Mouse (Mus musculus) cortical plate, adult 2 months (tissue): ENCODE measurements around the gene Snrnp35. TPM values are rescaled to one million over a fixed set of nuclear protein-coding genes. Genes with fewer than 3 reads are reported as not detected.
A peak's percentile ranks its signal among the peaks of the same experiment; 100 is the strongest.
"Not testable (repeated sequence)": the region's sequence is repeated elsewhere in the genome, so short reads cannot be mapped to it uniquely, and the experiment has no call there.

Experiments
- H3K27ac ChIP-seq: fragments of 200-500 bp; 2 replicates; pipeline ENCODE4 v1.5.1; 2012; ENCODE audit warnings: low read length, control low read depth, inconsistent platforms; ENCODE audit not compliant: insufficient read depth
- H3K4me1 ChIP-seq: fragments of 200-500 bp; 2 replicates; pipeline ENCODE4 v1.6.1; 2011; ENCODE audit warnings: low read length; ENCODE audit not compliant: control insufficient read depth, insufficient read depth
- H3K4me3 ChIP-seq: fragments of 200-500 bp; 2 replicates; pipeline ENCODE4 v1.5.1; 2011; ENCODE audit warnings: mild to moderate bottlenecking, low read length, control low read depth; ENCODE audit not compliant: insufficient read depth
- CTCF ChIP-seq: fragments of 200-500 bp; IDR thresholded peaks from 2 replicates; pipeline ENCODE4 v1.5.1; 2011; ENCODE audit warnings: mild to moderate bottlenecking, control low read depth, low read length; ENCODE audit not compliant: insufficient read depth; ENCODE audit errors: extremely low read depth
- POLR2A ChIP-seq: fragments of 200-500 bp; IDR thresholded peaks from 2 replicates; pipeline ENCODE4 v1.6.1; 2011; ENCODE audit warnings: mild to moderate bottlenecking, low read length, control low read depth; ENCODE audit not compliant: insufficient read depth; ENCODE audit errors: extremely low read depth
- polyA plus RNA-seq: library from polyadenylated mRNA; depleted of rRNA; stranded (reverse); fragments of >200 nt; gene quantifications from 2 replicates; pipeline ENCODE4 v1.2.3, GENCODE M21; 2012

Snrnp35 gene
- polyA plus RNA-seq, 1 experiment, result 11.5 TPM

DNA sequence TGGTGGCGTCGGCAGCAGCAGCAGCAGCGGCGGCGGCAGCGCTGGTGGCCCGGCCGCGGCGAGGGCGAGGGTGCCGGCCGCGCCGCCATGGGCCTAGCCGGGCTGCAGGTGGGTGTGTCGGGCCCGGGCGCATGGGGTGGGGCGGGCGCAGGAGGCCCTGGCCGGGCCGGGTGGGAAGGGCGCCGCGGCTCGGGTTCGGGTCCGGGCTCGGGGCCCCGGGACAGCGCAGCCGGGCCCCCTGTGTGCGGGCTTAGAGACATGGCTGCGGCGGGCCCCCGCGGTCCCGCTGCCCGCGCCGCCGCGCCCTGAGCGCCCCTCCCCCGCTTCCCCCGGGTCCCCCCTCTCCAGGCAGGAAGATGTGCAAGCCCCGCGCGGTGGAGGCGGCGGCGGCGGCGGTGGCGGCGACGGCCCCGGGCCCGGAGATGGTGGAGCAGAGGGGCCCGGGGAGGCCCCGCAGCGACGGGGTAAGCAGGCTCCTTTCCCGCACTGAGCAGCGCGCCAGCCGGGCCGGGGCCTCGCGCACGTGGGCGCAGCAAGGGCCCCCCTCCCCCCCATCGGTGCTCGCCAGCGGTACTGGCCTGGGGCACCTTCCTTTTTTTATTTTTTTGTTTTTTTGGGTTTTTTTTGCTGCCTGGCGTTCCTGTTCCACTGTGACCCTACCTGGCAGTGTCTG, 37.2 kb upstream of the Snrnp35 start:
- H3K27ac ChIP-seq, result 0 out of 2 replicates have a peak overlapping the region, but pooled peaks have one; percentile 25
- H3K4me3 ChIP-seq, result peak overlapping the region; percentile 51
- peaks cover 8% of the 10 kb centered on the region; the same call in 1 of the 2 replicates for H3K4me1 ChIP-seq
- TF ChIP-seq CTCF (no peak), POLR2A (no peak)

- Histone ChIP-seq H3K4me1 (peaks cover 9% of the 10 kb centered on the region; the same call in 1 of the 2 replicates), H3K27ac (0 out of 2 replicates have a peak overlapping the region, but pooled peaks have one; percentile 25), H3K4me3 (peak overlapping the region; percentile 51)
- TF ChIP-seq POLR2A (no peak), CTCF (no peak)
Observed at GRCm38 (mm10) chr5:124446301-124446881, 36.5 kb upstream of the Snrnp35 start.

DNA sequence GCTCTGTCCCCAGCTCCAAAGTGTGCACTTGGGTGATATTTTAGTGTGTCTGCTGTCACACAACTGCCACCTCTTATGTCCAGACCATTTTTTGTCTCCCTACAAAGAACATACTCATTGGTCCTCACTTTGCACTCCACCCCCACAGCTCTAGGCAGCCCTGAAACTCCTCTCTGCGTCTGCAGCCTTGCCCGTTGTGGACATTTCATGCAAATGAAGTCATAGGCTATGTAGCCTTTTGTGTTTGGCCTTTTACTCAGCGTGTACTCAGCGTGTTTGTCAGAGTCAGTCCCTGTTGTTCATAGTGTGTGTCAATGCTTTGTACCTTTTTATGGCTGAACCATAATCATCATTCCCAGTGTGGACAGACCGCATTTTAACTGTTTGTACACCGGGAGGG, 33.4 kb upstream of the Snrnp35 start:
- TF ChIP-seq POLR2A, result no peak
- no peak for TF ChIP-seq CTCF
- H3K4me1 ChIP-seq, result peaks cover 20% of the 10 kb centered on the region
- peak overlapping the region; percentile 58 for H3K27ac ChIP-seq
- H3K4me3 ChIP-seq, result no peak overlapping the region

GRCm38 (mm10) chr5:124450051-124450450, 32.9 kb upstream of the Snrnp35 start:
- Histone ChIP-seq H3K4me1 (peaks cover 20% of the 10 kb centered on the region), H3K27ac (peak overlapping the region; percentile 42; the same call in 1 of the 2 replicates), H3K4me3 (no peak overlapping the region)
- no peak for TF ChIP-seq POLR2A
- no peak for TF ChIP-seq CTCF

- no peak overlapping the region for H3K4me3 ChIP-seq
- no peak for TF ChIP-seq CTCF
- no peak for TF ChIP-seq POLR2A
- peak overlapping the region; percentile 42; the same call in 1 of the 2 replicates for H3K27ac ChIP-seq
- peaks cover 20% of the 10 kb centered on the region for H3K4me1 ChIP-seq
Observed at GRCm38 (mm10) chr5:124450641-124451340, 32.1 kb upstream of the Snrnp35 start.

GRCm38 (mm10) chr5:124452494-124453228, 30.3 kb upstream of the Snrnp35 start:
- H3K27ac ChIP-seq, result peak overlapping the region; percentile 45
- peaks cover 20% of the 10 kb centered on the region for H3K4me1 ChIP-seq
- TF ChIP-seq CTCF, result no peak
- TF ChIP-seq POLR2A, result 0 out of 2 replicates have a peak, but pooled peaks have one; percentile 17
- no peak overlapping the region for H3K4me3 ChIP-seq

DNA sequence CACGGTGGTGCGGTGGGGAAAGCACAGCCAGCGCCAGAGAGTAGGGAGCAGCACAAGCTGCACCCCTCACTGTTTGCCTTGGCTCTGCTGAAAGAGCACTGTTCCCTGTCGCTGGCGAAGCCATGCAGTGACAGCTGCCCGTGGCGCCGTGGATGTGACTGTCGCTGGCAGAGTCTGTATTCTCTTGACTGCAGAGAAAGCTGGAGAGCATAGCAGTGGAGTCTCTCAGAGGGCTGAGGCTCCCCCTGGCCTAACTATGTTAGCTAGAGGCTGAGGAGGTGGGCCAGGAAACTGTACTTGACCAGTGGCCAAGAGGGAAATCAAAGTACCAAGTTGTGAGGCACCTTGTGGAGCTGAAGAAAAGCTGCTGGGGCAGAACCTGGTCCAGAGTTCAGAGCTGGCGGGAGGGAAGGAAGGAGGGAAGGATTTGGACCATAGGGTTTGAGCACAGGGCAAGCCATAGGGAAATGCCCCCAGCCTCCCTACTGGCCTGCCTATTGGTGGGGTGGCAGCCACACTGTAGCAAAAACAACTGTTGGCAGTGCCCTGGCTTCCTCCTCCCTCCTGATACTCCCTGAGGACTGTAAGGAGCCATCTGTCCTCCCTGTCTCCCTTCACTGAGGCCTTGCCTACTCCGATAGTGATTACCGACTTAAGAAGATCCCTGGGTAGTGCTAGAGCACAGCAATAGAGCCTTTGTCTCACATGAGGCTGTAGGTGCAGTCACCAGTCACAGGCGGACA, 29.4 kb upstream of the Snrnp35 start:
- Histone ChIP-seq H3K27ac (peak overlapping the region; percentile 45), H3K4me1 (peaks cover 20% of the 10 kb centered on the region), H3K4me3 (no peak overlapping the region)
- 0 out of 2 replicates have a peak, but pooled peaks have one; percentile 26 for TF ChIP-seq POLR2A
- no peak for TF ChIP-seq CTCF

DNA sequence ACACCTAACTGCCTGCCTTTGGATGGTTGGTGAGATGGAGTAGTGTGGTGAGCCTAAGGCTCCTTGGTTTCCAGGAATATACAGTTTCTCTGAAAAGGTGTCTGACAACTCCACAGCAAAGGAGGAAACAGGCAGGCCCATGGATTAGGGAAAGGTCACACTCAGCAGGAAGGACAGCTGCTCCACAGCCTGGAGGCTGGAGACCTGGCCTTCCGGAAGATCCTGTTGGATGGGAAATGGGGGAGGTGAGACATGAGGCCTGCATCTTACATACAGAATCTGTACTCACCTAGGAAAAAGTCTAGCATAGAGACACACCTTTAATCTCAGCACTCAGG, 28.9 kb upstream of the Snrnp35 start:
- H3K4me1 ChIP-seq, result peaks cover 20% of the 10 kb centered on the region
- no peak overlapping the region for H3K4me3 ChIP-seq
- H3K27ac ChIP-seq, result peak overlapping the region; percentile 45
- TF ChIP-seq CTCF, result no peak
- no peak for TF ChIP-seq POLR2A

GRCm38 (mm10) chr5:124456762-124457161, 26.2 kb upstream of the Snrnp35 start:
- TF ChIP-seq POLR2A, result no peak
- TF ChIP-seq CTCF, result no peak
- Histone ChIP-seq H3K4me3 (no peak overlapping the region), H3K27ac (no peak overlapping the region), H3K4me1 (peaks cover 10% of the 10 kb centered on the region)

DNA sequence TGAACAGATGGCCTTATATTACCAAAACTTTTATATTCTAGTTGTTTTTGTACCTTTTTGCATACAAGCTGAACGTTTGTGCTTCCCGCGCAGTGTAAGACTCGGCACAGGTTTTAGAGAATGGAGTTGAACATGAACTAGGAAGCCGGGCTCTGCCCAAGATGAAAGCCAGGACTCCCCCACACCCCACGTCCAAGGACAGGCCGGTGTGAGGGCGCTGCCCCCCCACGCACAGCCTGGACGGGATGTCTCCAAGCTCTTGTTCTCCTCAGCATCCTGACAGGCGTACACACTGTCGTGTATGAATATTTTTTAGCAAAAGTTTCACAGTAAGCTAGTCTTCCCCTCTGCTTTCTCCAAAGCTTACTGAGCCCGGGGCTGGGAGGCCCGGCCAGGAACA, 22.0 kb upstream of the Snrnp35 start:
- H3K27ac ChIP-seq, result not testable (repeated sequence)

More for the DNA sequence above, 22.0 kb upstream of the Snrnp35 start:
- H3K4me1 ChIP-seq, H3K4me3 ChIP-seq: not testable (repeated sequence)
